Mouse (Mus musculus): ENCODE results near the gene Bola3. TPM values are rescaled to one million over a fixed set of nuclear protein-coding genes. Genes with fewer than 3 reads are reported as not detected.
A peak's percentile ranks its signal among the peaks of the same experiment; 100 is the strongest.

The Bola3 gene
- polyA plus RNA-seq, 1 experiment: 28.1 TPM

DNA sequence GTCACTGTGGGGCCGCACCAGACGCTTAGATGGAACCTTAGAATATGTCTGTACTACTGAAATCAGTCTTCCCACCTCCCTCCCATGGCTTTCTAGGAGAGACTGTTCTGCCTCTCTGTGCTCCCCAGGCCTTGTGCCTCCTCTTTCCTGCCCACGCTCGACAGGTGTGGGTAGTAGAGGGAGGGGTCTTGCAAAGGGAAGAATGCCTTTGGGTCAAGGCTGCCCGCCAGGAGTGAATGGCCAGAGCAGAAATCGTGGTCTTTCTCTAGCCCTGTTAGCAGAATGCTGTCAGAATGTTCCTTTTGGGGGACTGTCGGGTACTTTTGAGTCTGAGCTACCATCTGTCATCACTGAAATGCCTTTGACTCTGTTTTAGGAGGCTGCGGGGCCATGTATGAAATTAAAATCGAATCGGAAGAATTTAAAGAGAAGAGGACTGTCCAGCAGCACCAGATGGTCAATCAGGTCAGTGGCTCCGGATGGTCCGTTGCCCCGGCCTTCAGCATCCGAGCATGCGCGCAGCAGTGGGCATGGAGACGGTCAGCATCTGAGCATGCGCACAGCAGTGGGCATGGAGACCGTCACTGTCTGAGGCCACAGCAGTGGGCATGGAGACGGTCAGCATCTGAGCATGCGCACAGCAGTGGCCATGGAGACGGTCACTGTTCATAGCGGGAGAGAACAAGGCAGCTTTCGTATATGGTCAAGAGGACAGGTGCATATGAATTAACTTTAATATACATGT is 3.9 kb downstream of the Bola3 start:
- Histone ChIP-seq H3K4me3 (replicated peaks) (peak overlapping the region; percentile 82), H3K36me3 (ENCODE audit: control insufficient read depth) (peaks cover 93% of the 10 kb centered on the region), H3K27me3 (ENCODE audit: control insufficient read depth) (no peaks in the 10 kb centered on the region), H3K4me1 (ENCODE audit: control insufficient read depth) (peaks cover 90% of the 10 kb centered on the region), H3K9me3 (ENCODE audit: control insufficient read depth, low read length) (no peaks in the 10 kb centered on the region)
- TF ChIP-seq TAL1 (IDR thresholded peaks at IDR 0.05; ENCODE audit: low read length): no peak
- no peak for TF ChIP-seq GATA1 (IDR thresholded peaks at IDR 0.05; ENCODE audit: low read length)

DNA sequence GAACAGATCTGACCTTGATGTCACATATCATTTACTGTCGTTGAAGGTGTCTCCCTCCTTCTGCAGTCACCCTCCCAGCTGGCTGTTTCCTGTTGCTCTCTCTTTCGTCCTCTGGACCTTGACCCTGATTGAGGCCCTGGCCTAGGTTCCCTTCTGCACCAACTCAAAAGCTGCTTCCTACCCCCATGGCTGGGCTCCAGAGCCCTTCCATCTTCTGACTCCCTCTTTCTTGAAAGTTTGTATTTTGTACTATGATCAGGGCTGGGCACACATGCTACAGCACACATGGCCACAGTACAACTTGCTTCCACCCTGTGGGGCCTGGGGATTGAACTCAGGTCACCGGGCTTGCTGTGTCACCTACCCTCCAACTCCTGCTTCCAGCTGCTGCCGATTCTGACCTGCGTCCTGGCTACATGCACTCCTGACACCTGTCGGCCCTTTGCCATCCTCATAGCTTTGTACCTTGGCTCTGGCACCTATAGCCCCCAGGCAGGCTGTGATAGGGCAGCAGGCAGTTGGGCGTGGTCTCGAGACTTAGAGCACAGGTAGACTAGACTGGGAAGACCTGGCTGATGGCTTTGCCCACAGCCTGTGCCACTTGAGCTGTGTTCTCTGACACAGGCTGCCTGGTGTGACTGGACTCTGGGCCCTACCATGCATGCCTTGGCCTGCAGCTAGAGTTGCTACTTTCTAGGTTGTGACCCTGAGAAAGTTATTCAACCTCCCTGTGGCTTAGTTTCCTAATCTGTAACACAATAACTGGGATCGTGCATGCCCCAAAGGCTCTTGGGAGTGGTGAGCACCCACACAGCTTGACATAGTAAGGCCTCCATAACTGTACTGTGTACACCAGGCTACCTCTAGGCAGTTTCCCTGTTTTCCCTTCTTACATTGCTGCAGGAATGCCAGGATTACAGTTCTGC is 6.2 kb downstream of the Bola3 start:
- Histone ChIP-seq H3K27me3 (ENCODE audit: control insufficient read depth) (no peaks in the 10 kb centered on the region), H3K9me3 (ENCODE audit: control insufficient read depth, low read length) (no peaks in the 10 kb centered on the region), H3K4me3 (replicated peaks) (no peak overlapping the region), H3K36me3 (ENCODE audit: control insufficient read depth) (peaks cover 99% of the 10 kb centered on the region), H3K4me1 (ENCODE audit: control insufficient read depth) (peaks cover 74% of the 10 kb centered on the region)
- TF ChIP-seq GATA1 (IDR thresholded peaks at IDR 0.05; ENCODE audit: low read length) (no peak), TAL1 (IDR thresholded peaks at IDR 0.05; ENCODE audit: low read length) (no peak)

GRCm38 (mm10) chr6:83356569-83357138 is 7.7 kb downstream of the Bola3 start:
- Histone ChIP-seq H3K4me3 (replicated peaks) (no peak overlapping the region), H3K27me3 (ENCODE audit: control insufficient read depth) (no peaks in the 10 kb centered on the region), H3K9me3 (ENCODE audit: control insufficient read depth, low read length) (no peaks in the 10 kb centered on the region), H3K36me3 (ENCODE audit: control insufficient read depth) (peaks cover 99% of the 10 kb centered on the region), H3K4me1 (ENCODE audit: control insufficient read depth) (peaks cover 74% of the 10 kb centered on the region)
- TF ChIP-seq TAL1 (IDR thresholded peaks at IDR 0.05; ENCODE audit: low read length) (no peak), GATA1 (IDR thresholded peaks at IDR 0.05; ENCODE audit: low read length) (peak; percentile 26; the same call in 1 of the 2 replicates)

GRCm38 (mm10) chr6:83357436-83357835 is 8.5 kb downstream of the Bola3 start:
- no peaks in the 10 kb centered on the region for H3K27me3 ChIP-seq (ENCODE audit: control insufficient read depth)
- H3K4me3 ChIP-seq (replicated peaks): no peak overlapping the region
- peaks cover 71% of the 10 kb centered on the region for H3K4me1 ChIP-seq (ENCODE audit: control insufficient read depth)
- peaks cover 97% of the 10 kb centered on the region for H3K36me3 ChIP-seq (ENCODE audit: control insufficient read depth)
- H3K9me3 ChIP-seq (ENCODE audit: control insufficient read depth, low read length): no peaks in the 10 kb centered on the region
- TF ChIP-seq GATA1 (IDR thresholded peaks at IDR 0.05; ENCODE audit: low read length): no peak
- no peak for TF ChIP-seq TAL1 (IDR thresholded peaks at IDR 0.05; ENCODE audit: low read length)

- H3K36me3 ChIP-seq (ENCODE audit: control insufficient read depth): peaks cover 69% of the 10 kb centered on the region
- no peak overlapping the region for H3K4me3 ChIP-seq (replicated peaks)
- TF ChIP-seq GATA1 (IDR thresholded peaks at IDR 0.05; ENCODE audit: low read length): no peak
- no peak for TF ChIP-seq TAL1 (IDR thresholded peaks at IDR 0.05; ENCODE audit: low read length)
- peaks cover 36% of the 10 kb centered on the region for H3K4me1 ChIP-seq (ENCODE audit: control insufficient read depth)
- no peaks in the 10 kb centered on the region for H3K9me3 ChIP-seq (ENCODE audit: control insufficient read depth, low read length)
- H3K27me3 ChIP-seq (ENCODE audit: control insufficient read depth): no peaks in the 10 kb centered on the region
Observed at GRCm38 (mm10) chr6:83361523-83362248, 12.7 kb downstream of the Bola3 start.

- peaks cover 67% of the 10 kb centered on the region for H3K36me3 ChIP-seq (ENCODE audit: control insufficient read depth)
- no peak for TF ChIP-seq TAL1 (IDR thresholded peaks at IDR 0.05; ENCODE audit: low read length)
- TF ChIP-seq GATA1 (IDR thresholded peaks at IDR 0.05; ENCODE audit: low read length): no peak
- H3K9me3 ChIP-seq (ENCODE audit: control insufficient read depth, low read length): no peaks in the 10 kb centered on the region
- H3K4me1 ChIP-seq (ENCODE audit: control insufficient read depth): peaks cover 27% of the 10 kb centered on the region
- no peak overlapping the region for H3K4me3 ChIP-seq (replicated peaks)
- H3K27me3 ChIP-seq (ENCODE audit: control insufficient read depth): no peaks in the 10 kb centered on the region
Observed at GRCm38 (mm10) chr6:83363075-83363474, 14.1 kb downstream of the Bola3 start.

- TF ChIP-seq TAL1 (IDR thresholded peaks at IDR 0.05; ENCODE audit: low read length) (no peak), GATA1 (IDR thresholded peaks at IDR 0.05; ENCODE audit: low read length) (no peak)
- Histone ChIP-seq H3K9me3 (ENCODE audit: control insufficient read depth, low read length) (no peaks in the 10 kb centered on the region), H3K36me3 (ENCODE audit: control insufficient read depth) (peaks cover 90% of the 10 kb centered on the region), H3K27me3 (ENCODE audit: control insufficient read depth) (no peaks in the 10 kb centered on the region), H3K4me3 (replicated peaks) (no peak overlapping the region), H3K4me1 (ENCODE audit: control insufficient read depth) (no peaks in the 10 kb centered on the region)
Observed at GRCm38 (mm10) chr6:83370316-83370965, 21.5 kb downstream of the Bola3 start.

GRCm38 (mm10) chr6:83371350-83371749 is 22.4 kb downstream of the Bola3 start:
- H3K9me3 ChIP-seq (ENCODE audit: control insufficient read depth, low read length): no peaks in the 10 kb centered on the region
- no peaks in the 10 kb centered on the region for H3K4me1 ChIP-seq (ENCODE audit: control insufficient read depth)
- no peak overlapping the region for H3K4me3 ChIP-seq (replicated peaks)
- no peaks in the 10 kb centered on the region for H3K27me3 ChIP-seq (ENCODE audit: control insufficient read depth)
- H3K36me3 ChIP-seq (ENCODE audit: control insufficient read depth): peaks cover 96% of the 10 kb centered on the region
- TF ChIP-seq TAL1 (IDR thresholded peaks at IDR 0.05; ENCODE audit: low read length): no peak
- TF ChIP-seq GATA1 (IDR thresholded peaks at IDR 0.05; ENCODE audit: low read length): no peak
